Mouse (Mus musculus) intestine, embryonic 14.5 days (tissue): ENCODE measurements around the gene Vmn1r131. TPM values are rescaled to one million over a fixed set of nuclear protein-coding genes. Genes with fewer than 3 reads are reported as not detected.
"Not testable (repeated sequence)": the region's sequence is repeated elsewhere in the genome, so short reads cannot be mapped to it uniquely, and the experiment has no call there.

Experiments
- ATAC-seq: fragments of 200-750 bp; cut with Nextera tagmentation; replicated peaks from 2 replicates; pipeline ENCODE4 v1.8.0; 2017; ENCODE audit warnings: low read depth, moderate number of reproducible peaks, moderate TSS enrichment, moderate library complexity; ENCODE audit not compliant: low FRiP score, low TSS enrichment
- DNase-seq: peaks from one replicate; pipeline ENCODE4 v3.0.0-alpha.2; 2018; ENCODE audit warnings: low spot score
- H3K27ac ChIP-seq: fragments of 300-500 bp; sonication (generic); 2 replicates; pipeline ENCODE4 v1.5.1; 2014; ENCODE audit warnings: low read depth, mild to moderate bottlenecking, control low read depth
- H3K27me3 ChIP-seq: fragments of 300-500 bp; sonication (generic); replicated peaks from 2 replicates; pipeline ENCODE4 v1.6.1; 2014; ENCODE audit warnings: low read length, control low read depth; ENCODE audit not compliant: control insufficient read depth, insufficient read depth
- H3K36me3 ChIP-seq: fragments of 300-500 bp; sonication (generic); 2 replicates; pipeline ENCODE4 v1.6.1; 2014; ENCODE audit warnings: low read length, control low read depth; ENCODE audit not compliant: control insufficient read depth, insufficient read depth
- H3K4me1 ChIP-seq: fragments of 300-500 bp; sonication (generic); replicated peaks from 2 replicates; pipeline ENCODE4 v1.6.1; 2014; ENCODE audit warnings: low read length, control low read depth, mixed read lengths; ENCODE audit not compliant: control insufficient read depth, insufficient read depth
- H3K4me2 ChIP-seq: fragments of 300-500 bp; sonication (generic); 2 replicates; pipeline ENCODE4 v1.6.1; 2014; ENCODE audit warnings: low read length
- H3K4me3 ChIP-seq: fragments of 300-500 bp; sonication (generic); 2 replicates; pipeline ENCODE4 v1.5.1; 2014; ENCODE audit warnings: low read depth, low read length, control low read depth, mixed read lengths
- H3K9ac ChIP-seq: fragments of 300-500 bp; sonication (generic); 2 replicates; pipeline ENCODE4 v1.6.1; 2014; ENCODE audit warnings: mild to moderate bottlenecking, low read length
- H3K9me3 ChIP-seq: fragments of 300-500 bp; sonication (generic); 2 replicates; pipeline ENCODE4 v1.6.1; 2016; ENCODE audit warnings: low read length, control low read depth; ENCODE audit not compliant: control insufficient read depth
- WGBS: fragments of 180-500 bp; shearing (Covaris S2); extraction: QIAGEN DNeasy Blood & Tissue Kit; methylation state at CpG from one replicate; pipeline ENCODE4 v1.1.7; 2014; 5-methylcytosine and 5-hydroxymethylcytosine counted together
- polyA plus RNA-seq: library from polyadenylated mRNA; unstranded; fragments of >200 nt; fragmentation: Nextera tagmentation; extraction: Ambion mirVana; gene quantifications from 2 replicates; pipeline ENCODE4 v1.2.1, GENCODE M21; 2014

Vmn1r131 gene
- polyA plus RNA-seq: not detected in 2 replicates

GRCm38 (mm10) chr7:21545990-21546389 is at the start of gene Vmn1r131:
Gene Vmn1r131 (minus strand): TSS chr7:21546090.
- WGBS: no CpG with 5 or more reads among the region's 2 CpGs
- H3K27ac ChIP-seq, H3K9ac ChIP-seq: not testable (repeated sequence)

GRCm38 (mm10) chr7:21511480-21511879 is 34.4 kb downstream of the Vmn1r131 start, which contains the start of gene Vmn1r130:
Gene Vmn1r130 (plus strand): TSS chr7:21511780.
- not testable (repeated sequence) for H3K27ac ChIP-seq, H3K27me3 ChIP-seq, ATAC-seq, H3K36me3 ChIP-seq, H3K4me3 ChIP-seq, H3K9me3 ChIP-seq, H3K4me1 ChIP-seq, H3K4me2 ChIP-seq, DNase-seq, H3K9ac ChIP-seq
- WGBS: no CpG with 5 or more reads among the region's 3 CpGs

More at GRCm38 (mm10) chr7:21545990-21546389, at the start of gene Vmn1r131:
- not testable (repeated sequence) for H3K4me1 ChIP-seq, DNase-seq, H3K36me3 ChIP-seq, H3K27me3 ChIP-seq, H3K9me3 ChIP-seq, H3K4me2 ChIP-seq, ATAC-seq, H3K4me3 ChIP-seq

Other genes with a start within 250 kb of the Vmn1r131 start
- not detected in 2 replicates for gene Vmn1r126, start 244.6 kb downstream of the Vmn1r131 start, polyA plus RNA-seq
- gene Vmn1r127, start 226.2 kb downstream of the Vmn1r131 start, polyA plus RNA-seq: not detected in 2 replicates
- gene Vmn1r128, start 196.7 kb downstream of the Vmn1r131 start, polyA plus RNA-seq: not detected in 2 replicates
- not detected in 2 replicates for gene Vmn1r129, start 184.8 kb downstream of the Vmn1r131 start, polyA plus RNA-seq
- not detected in 2 replicates for gene Gm6882, start 113.3 kb downstream of the Vmn1r131 start, polyA plus RNA-seq
- gene Vmn1r130, start 34.3 kb downstream of the Vmn1r131 start, polyA plus RNA-seq: not detected in 2 replicates
- gene Vmn1r132, start 68.0 kb upstream of the Vmn1r131 start, polyA plus RNA-seq: not detected in 2 replicates
- gene Gm4175, start 215.4 kb upstream of the Vmn1r131 start, polyA plus RNA-seq: not detected in 2 replicates